Mouse (Mus musculus) midbrain, embryonic 12.5 days (tissue): Measurements from ENCODE around the gene Mrap. TPM values are rescaled to one million over a fixed set of nuclear protein-coding genes. Genes with fewer than 3 reads are reported as not detected.

Source experiments
- ATAC-seq: fragments of 200-750 bp; cut with Nextera tagmentation; 2 replicates; pipeline ENCODE4 v1.8.0; 2017; ENCODE audit warnings: low read depth, moderate TSS enrichment, moderate library complexity; ENCODE audit not compliant: low FRiP score
- H3K27ac ChIP-seq: fragments of 300-500 bp; sonication (generic); replicated peaks from 2 replicates; pipeline ENCODE4 v1.5.1; 2016; ENCODE audit warnings: mild to moderate bottlenecking
- H3K27me3 ChIP-seq: fragments of 300-500 bp; sonication (generic); 2 replicates; pipeline ENCODE4 v1.6.1; 2016; ENCODE audit warnings: mild to moderate bottlenecking
- H3K36me3 ChIP-seq: fragments of 300-500 bp; sonication (generic); 2 replicates; pipeline ENCODE4 v1.6.1; 2016
- H3K4me1 ChIP-seq: fragments of 300-500 bp; sonication (generic); 2 replicates; pipeline ENCODE4 v1.6.1; 2016
- H3K4me2 ChIP-seq: fragments of 300-500 bp; sonication (generic); replicated peaks from 2 replicates; pipeline ENCODE4 v1.6.1; 2016; ENCODE audit warnings: mild to moderate bottlenecking, moderate library complexity
- H3K4me3 ChIP-seq: fragments of 300-500 bp; sonication (generic); 2 replicates; pipeline ENCODE4 v1.5.1; 2016; ENCODE audit warnings: mild to moderate bottlenecking
- H3K9ac ChIP-seq: fragments of 300-500 bp; sonication (generic); replicated peaks from 2 replicates; pipeline ENCODE4 v1.6.1; 2016; ENCODE audit warnings: mild to moderate bottlenecking, moderate library complexity
- H3K9me3 ChIP-seq: fragments of 300-500 bp; sonication (generic); 2 replicates; pipeline ENCODE4 v1.6.1; 2016; ENCODE audit warnings: mild to moderate bottlenecking
- WGBS: fragments of 180-500 bp; shearing (Covaris S2); methylation state at CpG from one replicate; pipeline ENCODE4 v1.1.7; 2016; 5-methylcytosine and 5-hydroxymethylcytosine counted together
- polyA plus RNA-seq: library from polyadenylated mRNA; unstranded; fragments of >200 nt; fragmentation: Nextera tagmentation; extraction: Ambion mirVana; gene quantifications from 2 replicates; pipeline ENCODE4 v1.2.1, GENCODE M21; 2016

The Mrap gene
- not detected in 2 replicates for polyA plus RNA-seq

GRCm38 (mm10) chr16:90738092-90738956, at the start of gene Mrap:
Mrap (plus strand) TSS chr16:90738207.
- no peak for ATAC-seq
- WGBS = 89% methylated on average over 26 of the region's 26 CpGs
- no peaks in the 10 kb centered on the region for H3K27me3 ChIP-seq

GRCm38 (mm10) chr16:90692704-90693385, 45.2 kb upstream of the Mrap start:
- Histone ChIP-seq H3K4me1 (0 out of 2 replicates have a peak, but pooled peaks cover 3% of the 10 kb centered on the region), H3K9me3 (no peaks in the 10 kb centered on the region), H3K4me2 (no peak overlapping the region), H3K36me3 (no peaks in the 10 kb centered on the region), H3K4me3 (no peak overlapping the region), H3K27me3 (no peaks in the 10 kb centered on the region), H3K27ac (no peak overlapping the region), H3K9ac (no peak overlapping the region)
- 82% methylated on average over 15 of the region's 15 CpGs for WGBS
- no peak for ATAC-seq

More at GRCm38 (mm10) chr16:90738092-90738956, at the start of gene Mrap:
- Histone ChIP-seq H3K36me3 (no peaks in the 10 kb centered on the region), H3K9me3 (no peaks in the 10 kb centered on the region), H3K4me1 (peaks cover 6% of the 10 kb centered on the region; the same call in 1 of the 2 replicates), H3K4me2 (no peak within 1 kb of the TSS), H3K27ac (no peak within 1 kb of the TSS), H3K9ac (no peak within 1 kb of the TSS), H3K4me3 (no peak within 1 kb of the TSS)

DNA sequence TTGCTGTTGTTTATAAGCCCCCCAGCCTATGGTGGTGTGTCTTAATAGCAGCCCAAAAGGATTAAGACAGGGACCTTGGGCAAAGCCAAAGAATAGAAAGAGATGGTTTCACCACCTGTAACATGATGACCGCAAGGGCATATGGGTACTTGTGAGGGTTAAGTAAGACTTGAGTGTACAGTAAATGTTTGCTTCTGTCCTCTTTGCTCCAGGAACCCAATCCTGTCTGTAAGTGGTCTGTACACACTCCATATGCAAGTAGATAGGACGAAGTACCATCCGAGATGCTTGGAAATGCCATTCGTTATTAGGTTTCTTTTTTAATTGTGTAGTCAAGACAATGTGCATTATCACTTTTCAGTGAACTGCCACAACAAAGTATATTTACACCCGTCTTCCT, 44.4 kb upstream of the Mrap start:
- WGBS = 92% methylated on average over 5 of the region's 5 CpGs
- no peak overlapping the region for H3K4me3 ChIP-seq
- H3K4me2 ChIP-seq = no peak overlapping the region

GRCm38 (mm10) chr16:90694719-90695118, 43.3 kb upstream of the Mrap start:
- H3K4me1 ChIP-seq = 0 out of 2 replicates have a peak, but pooled peaks cover 3% of the 10 kb centered on the region
- ATAC-seq = no peak
- 71% methylated on average over 9 of the region's 9 CpGs for WGBS
- H3K9ac ChIP-seq = no peak overlapping the region
- H3K27me3 ChIP-seq = no peaks in the 10 kb centered on the region
- no peaks in the 10 kb centered on the region for H3K36me3 ChIP-seq
- H3K4me2 ChIP-seq = no peak overlapping the region
- H3K4me3 ChIP-seq = no peak overlapping the region
- no peaks in the 10 kb centered on the region for H3K9me3 ChIP-seq
- no peak overlapping the region for H3K27ac ChIP-seq

More for the DNA sequence above, 44.4 kb upstream of the Mrap start:
- Histone ChIP-seq H3K9me3 (no peaks in the 10 kb centered on the region), H3K4me1 (0 out of 2 replicates have a peak, but pooled peaks cover 3% of the 10 kb centered on the region), H3K27me3 (no peaks in the 10 kb centered on the region), H3K36me3 (no peaks in the 10 kb centered on the region), H3K27ac (no peak overlapping the region), H3K9ac (no peak overlapping the region)
- ATAC-seq = no peak

DNA sequence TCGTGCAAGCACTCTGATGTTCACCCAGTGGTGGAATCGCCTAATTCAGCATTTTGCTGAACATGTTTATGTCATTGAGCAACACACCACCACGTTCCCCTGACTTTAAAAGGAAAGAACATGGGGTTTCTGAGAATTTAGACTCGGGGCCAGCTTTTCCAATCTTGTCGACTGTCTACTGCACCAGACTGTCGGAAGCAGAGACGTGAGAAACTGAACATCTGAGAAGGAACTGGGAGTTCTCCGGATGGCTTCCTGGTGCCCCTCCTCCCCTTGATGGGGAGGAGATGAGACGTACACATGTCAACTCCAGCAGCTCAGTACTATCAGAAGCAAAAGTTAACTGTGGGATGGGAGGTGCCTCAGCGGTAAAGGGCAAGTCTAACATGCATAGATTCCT, 42.9 kb upstream of the Mrap start:
- H3K36me3 ChIP-seq = no peaks in the 10 kb centered on the region
- WGBS = 82% methylated on average over 10 of the region's 10 CpGs
- no peak overlapping the region for H3K4me3 ChIP-seq
- no peak overlapping the region for H3K4me2 ChIP-seq
- H3K27me3 ChIP-seq = no peaks in the 10 kb centered on the region
- no peak overlapping the region for H3K9ac ChIP-seq
- H3K4me1 ChIP-seq = 0 out of 2 replicates have a peak, but pooled peaks cover 3% of the 10 kb centered on the region
- H3K27ac ChIP-seq = no peak overlapping the region
- no peaks in the 10 kb centered on the region for H3K9me3 ChIP-seq
- ATAC-seq = no peak

GRCm38 (mm10) chr16:90696306-90696705, 41.7 kb upstream of the Mrap start:
- Histone ChIP-seq H3K9me3 (no peaks in the 10 kb centered on the region), H3K27ac (no peak overlapping the region), H3K36me3 (no peaks in the 10 kb centered on the region), H3K9ac (no peak overlapping the region), H3K4me3 (no peak overlapping the region), H3K4me1 (0 out of 2 replicates have a peak, but pooled peaks cover 3% of the 10 kb centered on the region), H3K4me2 (no peak overlapping the region), H3K27me3 (no peaks in the 10 kb centered on the region)
- ATAC-seq = no peak
- 66% methylated on average over 9 of the region's 9 CpGs for WGBS

DNA sequence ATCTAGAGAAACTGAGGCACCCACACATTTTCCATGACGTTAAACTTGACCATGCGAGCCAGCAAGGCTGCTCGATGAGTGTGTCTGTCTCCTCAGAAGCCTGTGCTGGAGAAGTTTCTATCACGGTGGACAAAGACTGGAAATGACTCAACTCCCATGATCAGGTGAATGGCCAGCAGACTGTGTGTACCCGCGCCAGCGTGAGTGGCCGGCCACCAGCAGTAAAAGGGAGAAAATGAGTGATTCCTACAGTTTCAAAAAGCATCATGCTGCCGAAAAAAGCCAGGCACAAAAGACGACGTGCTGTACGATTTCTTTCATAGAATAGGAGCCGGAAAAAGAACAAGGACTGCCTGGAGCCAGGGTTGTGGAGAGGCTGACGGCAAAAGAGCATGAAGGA, 38.6 kb upstream of the Mrap start:
- H3K4me1 ChIP-seq = 0 out of 2 replicates have a peak, but pooled peaks cover 3% of the 10 kb centered on the region
- H3K9ac ChIP-seq = no peak overlapping the region
- WGBS = 90% methylated on average over 14 of the region's 14 CpGs
- H3K27ac ChIP-seq = no peak overlapping the region
- no peaks in the 10 kb centered on the region for H3K36me3 ChIP-seq
- no peaks in the 10 kb centered on the region for H3K27me3 ChIP-seq
- H3K4me2 ChIP-seq = no peak overlapping the region
- H3K4me3 ChIP-seq = no peak overlapping the region
- ATAC-seq = no peak
- no peaks in the 10 kb centered on the region for H3K9me3 ChIP-seq

GRCm38 (mm10) chr16:90701541-90701940, 36.5 kb upstream of the Mrap start:
- Histone ChIP-seq H3K9me3 (no peaks in the 10 kb centered on the region), H3K36me3 (no peaks in the 10 kb centered on the region), H3K4me1 (no peaks in the 10 kb centered on the region), H3K4me3 (no peak overlapping the region), H3K27me3 (no peaks in the 10 kb centered on the region), H3K9ac (no peak overlapping the region), H3K27ac (no peak overlapping the region), H3K4me2 (no peak overlapping the region)
- WGBS = 100% methylated on average over 2 of the region's 2 CpGs
- ATAC-seq = no peak

DNA sequence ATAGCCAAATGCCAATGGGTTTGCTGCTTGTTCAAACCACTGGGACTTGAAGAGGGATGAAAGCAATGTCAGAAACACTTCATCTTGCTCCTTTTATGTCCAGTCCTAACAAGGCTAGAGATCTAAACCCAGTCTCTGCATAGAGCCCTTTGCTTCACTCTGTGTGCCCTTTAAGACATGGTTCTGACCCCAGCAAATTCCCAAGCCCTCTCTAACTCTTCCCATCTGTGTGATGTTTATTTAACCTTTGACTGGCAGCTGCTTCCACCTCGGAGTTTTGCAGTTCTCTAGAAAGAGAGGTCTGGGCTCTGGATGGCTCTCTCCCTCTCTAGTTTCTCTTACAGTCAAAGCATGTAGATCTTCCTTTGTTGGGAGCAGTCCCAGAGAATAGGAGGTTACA, 34.4 kb upstream of the Mrap start:
- no peak for ATAC-seq
- 31% methylated on average over 1 of the region's 1 CpGs for WGBS
- H3K4me3 ChIP-seq = no peak overlapping the region

GRCm38 (mm10) chr16:90704161-90704825, 33.7 kb upstream of the Mrap start:
- Histone ChIP-seq H3K4me1 (peaks cover 5% of the 10 kb centered on the region), H3K9me3 (no peaks in the 10 kb centered on the region), H3K36me3 (no peaks in the 10 kb centered on the region), H3K4me3 (no peak overlapping the region), H3K27ac (no peak overlapping the region), H3K9ac (no peak overlapping the region), H3K4me2 (no peak overlapping the region), H3K27me3 (no peaks in the 10 kb centered on the region)
- no peak for ATAC-seq
- 80% methylated on average over 13 of the region's 13 CpGs for WGBS

More for the DNA sequence above, 34.4 kb upstream of the Mrap start:
- Histone ChIP-seq H3K27ac (no peak overlapping the region), H3K27me3 (no peaks in the 10 kb centered on the region), H3K4me1 (no peaks in the 10 kb centered on the region), H3K4me2 (no peak overlapping the region), H3K36me3 (no peaks in the 10 kb centered on the region), H3K9ac (no peak overlapping the region), H3K9me3 (no peaks in the 10 kb centered on the region)

DNA sequence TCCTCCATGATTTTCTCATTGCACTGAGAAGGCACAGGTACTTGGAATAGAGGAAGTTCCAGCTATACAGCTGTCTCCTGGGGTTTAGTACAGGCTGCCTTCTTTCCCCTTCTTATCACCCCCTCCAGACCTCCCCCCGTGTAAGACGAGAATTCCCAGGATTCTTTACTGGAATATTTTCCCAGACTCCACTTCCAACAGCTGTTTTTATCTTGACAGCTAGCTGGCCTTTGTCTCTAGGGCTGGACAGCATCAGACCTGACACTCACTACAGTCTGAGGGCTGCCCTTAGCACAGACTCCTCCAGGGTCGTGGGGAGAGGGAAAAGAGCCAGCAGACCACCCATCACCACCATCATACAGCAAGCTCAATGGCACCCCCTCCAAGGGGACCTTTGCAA, 31.7 kb upstream of the Mrap start:
- no peak overlapping the region for H3K27ac ChIP-seq
- no peak overlapping the region for H3K4me3 ChIP-seq
- no peaks in the 10 kb centered on the region for H3K36me3 ChIP-seq
- no peak for ATAC-seq
- H3K4me1 ChIP-seq = peaks cover 14% of the 10 kb centered on the region
- no peak overlapping the region for H3K9ac ChIP-seq
- H3K9me3 ChIP-seq = no peaks in the 10 kb centered on the region
- 60% methylated on average over 3 of the region's 3 CpGs for WGBS
- no peak overlapping the region for H3K4me2 ChIP-seq
- H3K27me3 ChIP-seq = no peaks in the 10 kb centered on the region
